Mouse (Mus musculus) CD4-positive, CD25-positive, alpha-beta regulatory T cell, adult 4 months (primary cell): ENCODE data around the gene Fundc2. TPM values are rescaled to one million over a fixed set of nuclear protein-coding genes. Genes with fewer than 3 reads are reported as not detected.

ENCODE experiments used
- ATAC-seq: one replicate; pipeline ENCODE4 v1.8.0; 2017
- polyA plus RNA-seq, 2 experiments: library from polyadenylated mRNA; unstranded; fragments of 100-300 nt; shearing (Covaris generic); gene quantifications; one replicate each; pipeline ENCODE4 v1.2.1; 2017

Gene Fundc2
- polyA plus RNA-seq, result 100 to 1,000 TPM in 1 of 2 experiments, 10 to 100 TPM in 1; 54.5 to 131 TPM

- peak; percentile 97 for ATAC-seq
These were observed at the start of gene Fundc2, which contains the start of gene F8 for GRCm38 (mm10) chrX:75382195-75382771. TSS of gene Fundc2 (plus strand) at chrX:75382399. TSS of gene F8 (minus strand) at chrX:75382615.

GRCm38 (mm10) chrX:75370197-75370596 is 12.0 kb upstream of the Fundc2 start:
- ATAC-seq, result no peak

- ATAC-seq, result no peak
These were observed 9.4 kb upstream of the Fundc2 start for GRCm38 (mm10) chrX:75372666-75373425.

- no peak for ATAC-seq
These were observed 5.4 kb upstream of the Fundc2 start for GRCm38 (mm10) chrX:75376815-75377214.

GRCm38 (mm10) chrX:75381176-75381575 is 1.0 kb upstream of the Fundc2 start:
- no peak for ATAC-seq

- no peak for ATAC-seq
These were observed 500 bp upstream of the Fundc2 start for GRCm38 (mm10) chrX:75381699-75382098.

- ATAC-seq, result no peak
These were observed 17.3 kb downstream of the Fundc2 start for GRCm38 (mm10) chrX:75399471-75399870.

- ATAC-seq, result no peak
These were observed 20.5 kb downstream of the Fundc2 start for GRCm38 (mm10) chrX:75402668-75403067.

- ATAC-seq, result no peak
These were observed 21.2 kb downstream of the Fundc2 start for GRCm38 (mm10) chrX:75403350-75403749.

- ATAC-seq, result no peak
These were observed 27.5 kb downstream of the Fundc2 start for GRCm38 (mm10) chrX:75409711-75410110.

GRCm38 (mm10) chrX:75415936-75416785 is 34.0 kb downstream of the Fundc2 start, which contains the start of the genes Cmc4, Mtcp1 and Brcc3:
TSS of gene Cmc4 (minus strand) at chrX:75416584.
TSS of gene Mtcp1 (minus strand) at chrX:75416588.
TSS of gene Brcc3 (plus strand) at chrX:75416628.
- ATAC-seq, result peak; percentile 98

Other genes starting within 250 kb of the Fundc2 start
- gene Smim9, start 218.6 kb upstream of the Fundc2 start, polyA plus RNA-seq, result not detected
- gene F8, start 216 bp downstream of the Fundc2 start, polyA plus RNA-seq, result under 1 TPM; 0.42 to 0.73 TPM
- 10 to 100 TPM; 18.4 to 20.1 TPM for gene Cmc4, start 34.2 kb downstream of the Fundc2 start, polyA plus RNA-seq
- gene Mtcp1, start 34.2 kb downstream of the Fundc2 start, polyA plus RNA-seq, result 1 to 10 TPM; 6.9 to 8.5 TPM
- 10 to 100 TPM; 47.7 to 75.2 TPM for gene Brcc3, start 34.2 kb downstream of the Fundc2 start, polyA plus RNA-seq
- 100 to 1,000 TPM in 1 of 2 experiments, 10 to 100 TPM in 1; 98.7 to 111 TPM for gene Vbp1, start 131.9 kb downstream of the Fundc2 start, polyA plus RNA-seq
- 1 to 10 TPM; 1.7 to 1.8 TPM for gene Rab39b, start 195.8 kb downstream of the Fundc2 start, polyA plus RNA-seq